In genomic region chr8:126580086-126580485, GRCm38 (mm10) we compare ENCODE assay signal across 22 mouse cellular contexts. TPM values are rescaled to one million over a fixed set of nuclear protein-coding genes. Genes with fewer than 3 reads are reported as not detected.
DNase-seq lines count a peak whose midpoint lies in the region; ATAC-seq and TF ChIP-seq lines count a peak whose summit lies in the region.
"Had no signal": no experiment of that assay in that cellular context is flagged by ENCODE, and none has a peak within 500 bp of the region (broad histone marks: within the 10 kb centered on the region; RNA-seq: fewer than 3 reads in every experiment).

No protein-coding gene starts in this region.

- intact Hi-C loops in heart, adult 2 months (cut with DNase I) = loop anchor here (5.0 kb wide), 1 partner anchor 342 kb away; no protein-coding TSS in a partner anchor

- TF ChIP-seq EP300 in heart, adult 2 months (IDR thresholded peaks at IDR 0.05; ENCODE audit: insufficient read depth, low read depth, low read length) = no peak
- TF ChIP-seq EP300 in ES-Bruce4 (IDR thresholded peaks at IDR 0.05; ENCODE audit: insufficient read depth, low read depth, low read length) = no peak

- no peak for TF ChIP-seq POLR2A in heart, adult 2 months (IDR thresholded peaks at IDR 0.05; ENCODE audit: insufficient read depth, low read depth, low read length)
- no peak for TF ChIP-seq POLR2A in lung, adult 2 months (IDR thresholded peaks at IDR 0.05; ENCODE audit: borderline replicate concordance, extremely low read depth, low read depth, low read length)
- no peak for TF ChIP-seq POLR2A in ES-Bruce4 (IDR thresholded peaks at IDR 0.05; ENCODE audit: insufficient read depth, low read length)
- no peak for TF ChIP-seq POLR2A in small intestine, adult 2 months (IDR thresholded peaks at IDR 0.05; ENCODE audit: low read depth, low read length)
- TF ChIP-seq POLR2A in thymus, adult 2 months (IDR thresholded peaks at IDR 0.05; ENCODE audit: control insufficient read depth, extremely low read depth, insufficient read depth, low read length, poor library complexity) = no peak

- H3K4me1 ChIP-seq in heart, adult 2 months (ENCODE audit: control insufficient read depth, insufficient read depth, low read length) = peaks cover 13% of the 10 kb centered on the region
- H3K4me1 ChIP-seq in heart, embryonic 12.5 days (replicated peaks) = peaks cover 21% of the 10 kb centered on the region
- peaks cover 17% of the 10 kb centered on the region for H3K4me1 ChIP-seq in lung, adult 2 months (ENCODE audit: control insufficient read depth, insufficient read depth, low read length)
- H3K4me1 ChIP-seq in ES-Bruce4 (ENCODE audit: control insufficient read depth, insufficient read depth, low read length) = no peaks in the 10 kb centered on the region
- H3K4me1 ChIP-seq in small intestine, adult 2 months (ENCODE audit: control insufficient read depth, insufficient read depth, insufficient read length, low read length) = peaks cover 20% of the 10 kb centered on the region
- peaks cover 14% of the 10 kb centered on the region for H3K4me1 ChIP-seq in thymus, adult 2 months (replicated peaks; ENCODE audit: control insufficient read depth, insufficient read depth, low read length)
- peaks cover 19% of the 10 kb centered on the region for H3K4me1 ChIP-seq in midbrain, embryonic 16.5 days (ENCODE audit: control insufficient read depth, insufficient read depth, low read length)

- no peaks in the 10 kb centered on the region for H3K27me3 ChIP-seq in heart, adult 2 months (ENCODE audit: control insufficient read depth, insufficient read depth, low read length)
- H3K27me3 ChIP-seq in heart, embryonic 12.5 days (replicated peaks) = no peaks in the 10 kb centered on the region
- no peaks in the 10 kb centered on the region for H3K27me3 ChIP-seq in ES-Bruce4 (ENCODE audit: control insufficient read depth, insufficient read depth, low read length, poor library complexity, severe bottlenecking)
- no peaks in the 10 kb centered on the region for H3K27me3 ChIP-seq in small intestine, adult 2 months (ENCODE audit: control insufficient read depth, insufficient read depth, low read length)
- no peaks in the 10 kb centered on the region for H3K27me3 ChIP-seq in thymus, adult 2 months (ENCODE audit: control insufficient read depth, insufficient read depth, low read length)
- no peaks in the 10 kb centered on the region for H3K27me3 ChIP-seq in midbrain, embryonic 16.5 days (ENCODE audit: control insufficient read depth, insufficient read depth, low read depth, low read length)
- H3K27me3 ChIP-seq: forebrain, embryonic 13.5 days; heart, embryonic 13.5 days; limb, embryonic 13.5 days; lung, embryonic 15.5 days; neural tube, embryonic 12.5 days had no signal

- H3K4me2 ChIP-seq in heart, embryonic 12.5 days = no peak overlapping the region
- H3K4me2 ChIP-seq in midbrain, embryonic 16.5 days (ENCODE audit: low read length) = no peak overlapping the region
- H3K4me2 ChIP-seq: forebrain, embryonic 13.5 days; heart, embryonic 13.5 days; limb, embryonic 13.5 days; lung, embryonic 15.5 days; neural tube, embryonic 12.5 days had no signal

- no peak for ATAC-seq in heart, embryonic 12.5 days (ENCODE audit: insufficient number of reproducible peaks, low FRiP score)
- ATAC-seq in midbrain, embryonic 16.5 days = no peak
- ATAC-seq: forebrain, embryonic 13.5 days; inflammation-experienced regulatory T-cells, adult 6 months had no signal

- H3K9ac ChIP-seq in heart, adult 2 months (ENCODE audit: low read depth, low read length) = no peak overlapping the region
- H3K9ac ChIP-seq in heart, embryonic 12.5 days = no peak overlapping the region
- no peak overlapping the region for H3K9ac ChIP-seq in ES-Bruce4 (ENCODE audit: low read depth, poor library complexity, severe bottlenecking)
- H3K9ac ChIP-seq in midbrain, embryonic 16.5 days (ENCODE audit: low read depth, low read length) = no peak overlapping the region
- H3K9ac ChIP-seq: forebrain, embryonic 13.5 days; heart, embryonic 13.5 days; limb, embryonic 13.5 days; lung, embryonic 15.5 days; neural tube, embryonic 12.5 days had no signal

- H3K9me3 ChIP-seq in heart, embryonic 12.5 days (replicated peaks) = no peaks in the 10 kb centered on the region; the same call in 1 of the 2 replicates
- no peaks in the 10 kb centered on the region for H3K9me3 ChIP-seq in ES-Bruce4 (replicated peaks; ENCODE audit: control insufficient read depth, insufficient read depth, low read length, poor library complexity, severe bottlenecking)
- no peaks in the 10 kb centered on the region for H3K9me3 ChIP-seq in midbrain, embryonic 16.5 days (replicated peaks; ENCODE audit: control insufficient read depth, low read length, poor library complexity, severe bottlenecking)
- H3K9me3 ChIP-seq: embryonic facial prominence, embryonic 10.5 days; heart, embryonic 13.5 days; lung, embryonic 15.5 days; neural tube, embryonic 12.5 days had no signal

- H3K79me2 ChIP-seq in heart, adult 2 months (replicated peaks; ENCODE audit: control insufficient read depth, insufficient read depth, low read length) = no peaks in the 10 kb centered on the region

- 100% methylated on average over 1 of the region's 1 CpGs for WGBS in heart, adult 2 months
- 93% methylated on average over 1 of the region's 1 CpGs for WGBS in heart, embryonic 12.5 days
- 94% methylated on average over 1 of the region's 1 CpGs for WGBS in lung, adult 2 months
- 92% methylated on average over 1 of the region's 1 CpGs for WGBS in small intestine, adult 2 months
- 92% methylated on average over 1 of the region's 1 CpGs for WGBS in thymus, adult 2 months
- 100% methylated on average over 1 of the region's 1 CpGs for WGBS in midbrain, embryonic 16.5 days

- no peak overlapping the region for H3K27ac ChIP-seq in heart, adult 2 months
- H3K27ac ChIP-seq in heart, embryonic 12.5 days (ENCODE audit: poor library complexity, severe bottlenecking) = no peak overlapping the region
- H3K27ac ChIP-seq in ES-Bruce4 (ENCODE audit: insufficient read depth, low read length) = no peak overlapping the region
- no peak overlapping the region for H3K27ac ChIP-seq in small intestine, adult 2 months (ENCODE audit: insufficient read depth, low read depth, low read length)
- no peak overlapping the region for H3K27ac ChIP-seq in thymus, adult 2 months (ENCODE audit: control insufficient read depth, insufficient read depth, low read length)
- no peak overlapping the region for H3K27ac ChIP-seq in midbrain, embryonic 16.5 days (ENCODE audit: low read length)
- H3K27ac ChIP-seq: embryonic facial prominence, embryonic 10.5 days; forebrain, embryonic 13.5 days; heart, embryonic 13.5 days; kidney, postnatal 0 days; limb, embryonic 13.5 days; lung, embryonic 15.5 days; neural tube, embryonic 12.5 days had no signal

- H3K4me3 ChIP-seq in heart, adult 2 months = no peak overlapping the region
- H3K4me3 ChIP-seq in heart, embryonic 12.5 days = no peak overlapping the region
- H3K4me3 ChIP-seq in lung, adult 2 months (replicated peaks; ENCODE audit: extremely low read depth, low read depth, low read length) = no peak overlapping the region
- no peak overlapping the region for H3K4me3 ChIP-seq in ES-Bruce4 (ENCODE audit: low read depth, low read length)
- H3K4me3 ChIP-seq in small intestine, adult 2 months (ENCODE audit: low read depth, low read length) = no peak overlapping the region
- no peak overlapping the region for H3K4me3 ChIP-seq in thymus, adult 2 months (ENCODE audit: control insufficient read depth, insufficient read depth, low read length)
- H3K4me3 ChIP-seq in midbrain, embryonic 16.5 days (ENCODE audit: low read depth, low read length) = no peak overlapping the region
- H3K4me3 ChIP-seq: embryonic facial prominence, embryonic 10.5 days; forebrain, embryonic 13.5 days; heart, embryonic 13.5 days; limb, embryonic 13.5 days; lung, embryonic 15.5 days; neural tube, embryonic 12.5 days had no signal

- DNase-seq in heart, adult 2 months = no peak
- no peak for DNase-seq in lung, adult 2 months
- no peak for DNase-seq in lung, adult 18-20 months
- DNase-seq in thymus, adult 2 months = no peak
- DNase-seq: adrenal gland, postnatal 10 days; cerebellum, adult 18-20 months; cerebellum, postnatal 36 days; heart, postnatal 4 days; right cerebral cortex, postnatal 14 days; thymus, postnatal 25 days had no signal

- peaks cover 4% of the 10 kb centered on the region; the same call in 1 of the 2 replicates for H3K36me3 ChIP-seq in heart, adult 2 months (ENCODE audit: control insufficient read depth, insufficient read depth, low read length)
- 0 out of 2 replicates have a peak, but pooled peaks cover 10% of the 10 kb centered on the region for H3K36me3 ChIP-seq in heart, embryonic 12.5 days
- no peaks in the 10 kb centered on the region for H3K36me3 ChIP-seq in ES-Bruce4 (ENCODE audit: control insufficient read depth, insufficient read depth, low read length, poor library complexity, severe bottlenecking)
- H3K36me3 ChIP-seq in small intestine, adult 2 months (ENCODE audit: control insufficient read depth, insufficient read depth, low read length) = no peaks in the 10 kb centered on the region
- H3K36me3 ChIP-seq in thymus, adult 2 months (ENCODE audit: control insufficient read depth, insufficient read depth, low read length) = no peaks in the 10 kb centered on the region
- no peaks in the 10 kb centered on the region for H3K36me3 ChIP-seq in midbrain, embryonic 16.5 days (ENCODE audit: control insufficient read depth, insufficient read depth, low read length)
- H3K36me3 ChIP-seq: neural tube, embryonic 12.5 days had no signal

- peak; percentile 47 for TF ChIP-seq CTCF in heart, adult 2 months (IDR thresholded peaks at IDR 0.05)
- TF ChIP-seq CTCF in lung, adult 2 months (IDR thresholded peaks at IDR 0.05; ENCODE audit: insufficient read depth, low read length) = 0 out of 2 replicates have a peak, but pooled peaks have one; percentile 9
- peak; percentile 33 for TF ChIP-seq CTCF in ES-Bruce4 (IDR thresholded peaks at IDR 0.05; ENCODE audit: low read depth, low read length)
- peak; percentile 29; the same call in 1 of the 2 replicates for TF ChIP-seq CTCF in small intestine, adult 2 months (IDR thresholded peaks at IDR 0.05; ENCODE audit: extremely low read depth, insufficient read length, insufficient replicate concordance, low read depth, low read length)
- no peak for TF ChIP-seq CTCF in thymus, adult 2 months (IDR thresholded peaks at IDR 0.05; ENCODE audit: borderline replicate concordance, control insufficient read depth, extremely low read depth, insufficient read depth, low read length, poor library complexity)

RNA-seq across cellular contexts. Expression of gene Irf2bp2, which starts 13.7 kb away (rescaled TPM):
- 100 to 1,000 TPM in 1 of 2 experiments, 10 to 100 TPM in 1; 56.3 to 132 TPM for total RNA-seq in heart, adult 2 months (2021)
- 33.8 and 37.3 TPM in 2 replicates for polyA plus RNA-seq in heart, adult 2 months (2012; rRNA removed)
- 8.9 and 9.7 TPM in 2 replicates for polyA plus RNA-seq in heart, embryonic 12.5 days (2016; fragmentation: Nextera tagmentation; extraction: Ambion mirVana)
- 81.2 and 127 TPM in 2 replicates for polyA plus RNA-seq in lung, adult 2 months (2012; rRNA removed)
- 37.6 and 39.6 TPM in 2 replicates for polyA plus RNA-seq in ES-Bruce4 (2011; ENCODE audit: insufficient read depth, insufficient read length, low read depth, missing spikeins)
- 50.5 and 91.6 TPM in 2 replicates for polyA plus RNA-seq in small intestine, adult 2 months (2012; rRNA removed)
- polyA plus RNA-seq in thymus, adult 2 months (2012; rRNA removed) = 71.7 and 113 TPM in 2 replicates
- 9.6 and 9.9 TPM in 2 replicates for polyA plus RNA-seq in midbrain, embryonic 16.5 days (2015; fragmentation: Nextera tagmentation; extraction: Ambion mirVana)
